Mouse (Mus musculus): ENCODE results near the gene Unk.

Unk gene

GRCm38 (mm10) chr11:116108464-116109137, 78.5 kb downstream of the Unk start:
- DNase-seq (ENCODE audit: low spot score in 2 of 2): peak; percentile 61 to 75

- DNase-seq (ENCODE audit: low spot score in 2 of 2): peak in 1 of 2 experiments; percentile 32
Observed at GRCm38 (mm10) chr11:116109441-116110081, 79.4 kb downstream of the Unk start.

DNA sequence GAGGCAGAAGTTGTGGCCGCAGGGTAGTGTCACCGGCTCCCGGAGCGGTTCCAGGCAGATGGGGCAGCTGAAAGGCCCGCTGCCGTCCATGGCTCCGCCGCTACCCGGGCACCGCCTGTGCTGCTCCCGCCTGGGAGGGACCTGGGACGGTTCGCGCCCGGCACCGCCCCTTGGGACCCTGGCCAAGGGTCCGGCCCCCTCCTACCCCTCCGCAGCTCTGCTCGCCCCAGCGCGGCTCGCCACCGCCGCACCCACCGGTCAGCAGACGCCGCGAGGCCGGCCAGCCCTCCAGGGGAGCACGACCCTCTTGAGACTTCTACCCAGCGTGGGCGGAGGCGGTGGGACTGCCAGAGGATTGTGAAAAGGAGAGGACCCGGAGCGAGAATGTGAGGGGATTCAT, 80.0 kb downstream of the Unk start:
- peak; percentile 53 to 60 for DNase-seq (ENCODE audit: low spot score in 2 of 2)

- no peak for DNase-seq (ENCODE audit: low spot score in 2 of 2)
Observed at GRCm38 (mm10) chr11:116110540-116110939, 80.4 kb downstream of the Unk start.

Data from right cerebral cortex, postnatal 10 days (tissue).